Mouse (Mus musculus) spleen, adult 12 weeks (tissue): ENCODE data around the gene Cntnap4.

Experiments used
- DNase-seq: peaks from one replicate; pipeline ENCODE4 v3.0.0; 2022; ENCODE audit warnings: low spot score

Cntnap4 gene

DNA sequence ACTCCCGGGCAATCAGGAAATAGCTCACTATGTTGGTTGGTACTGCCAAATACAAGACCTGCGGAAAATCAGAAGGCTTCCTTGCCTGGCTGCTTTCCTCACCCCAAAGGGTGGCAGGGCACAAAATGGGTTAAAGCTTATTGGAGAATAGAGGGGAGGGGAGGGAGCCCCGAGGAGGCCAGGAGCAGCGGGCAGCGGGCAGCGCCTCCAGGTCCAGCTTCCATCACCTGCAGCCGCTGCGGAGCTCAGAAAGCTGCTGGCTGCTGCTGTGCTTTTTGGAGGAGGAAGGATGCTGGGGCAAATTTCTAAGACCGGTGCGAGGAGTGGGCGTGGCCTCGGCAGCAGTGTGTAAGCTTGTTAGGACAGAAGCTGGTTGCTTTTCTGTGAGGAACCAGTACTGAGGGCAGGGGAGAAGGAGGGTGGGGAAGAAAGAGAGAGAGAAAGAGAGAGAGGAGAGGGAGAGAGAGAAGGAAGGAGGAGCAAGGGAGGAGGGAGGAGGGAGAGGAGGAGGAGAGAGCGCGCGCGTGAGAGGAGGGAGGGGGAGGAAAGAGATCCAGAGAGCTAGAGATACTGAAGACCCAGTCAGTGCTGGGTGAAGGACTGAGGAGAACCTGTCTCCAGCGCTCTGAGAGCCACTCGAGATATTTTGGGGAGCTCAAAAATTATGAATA lies at the start of gene Cntnap4:
Gene Cntnap4, plus strand, starts transcription at position 573 of the 671 bp plus-strand sequence.
- no peak for DNase-seq

DNA sequence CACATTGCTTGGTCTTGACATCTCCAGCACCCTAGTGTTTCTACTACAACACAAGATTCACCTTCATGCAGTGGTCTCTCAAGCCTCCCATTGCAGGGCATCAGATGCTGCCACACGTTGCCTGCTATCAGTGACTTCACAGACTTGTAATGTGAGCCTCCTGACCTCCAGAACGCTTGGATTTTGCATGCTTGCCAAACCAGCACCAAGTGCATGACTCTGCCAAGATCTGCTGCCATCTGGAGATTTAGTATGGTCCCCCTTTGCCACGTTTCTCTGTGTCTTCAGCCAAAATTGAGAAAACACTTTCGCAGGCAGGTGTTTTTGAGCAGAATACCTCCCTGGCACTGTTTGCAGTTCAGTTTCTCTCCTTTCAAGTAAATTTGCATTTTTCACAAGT lies 12.5 kb upstream of the Cntnap4 start:
- DNase-seq = no peak

DNA sequence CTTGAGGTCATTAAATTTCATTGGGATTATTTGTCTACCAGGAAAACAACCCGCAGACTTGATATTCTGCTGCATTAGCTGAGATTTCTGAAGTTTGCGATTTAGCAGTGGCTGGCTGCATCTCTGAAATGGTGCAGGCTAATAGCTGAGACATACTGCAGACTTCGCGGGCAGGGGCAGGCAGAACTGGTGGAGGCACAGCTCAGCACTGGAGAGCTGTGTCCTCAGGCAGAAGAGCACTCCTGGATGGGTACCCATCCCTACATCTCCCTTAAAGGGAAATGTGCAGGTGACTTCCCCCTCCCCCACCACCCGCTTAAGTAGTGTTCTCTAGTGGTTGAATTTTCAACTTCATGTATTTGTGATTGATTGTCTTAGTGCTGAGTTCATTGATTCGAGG lies 698 bp downstream of the Cntnap4 start:
- no peak for DNase-seq

DNA sequence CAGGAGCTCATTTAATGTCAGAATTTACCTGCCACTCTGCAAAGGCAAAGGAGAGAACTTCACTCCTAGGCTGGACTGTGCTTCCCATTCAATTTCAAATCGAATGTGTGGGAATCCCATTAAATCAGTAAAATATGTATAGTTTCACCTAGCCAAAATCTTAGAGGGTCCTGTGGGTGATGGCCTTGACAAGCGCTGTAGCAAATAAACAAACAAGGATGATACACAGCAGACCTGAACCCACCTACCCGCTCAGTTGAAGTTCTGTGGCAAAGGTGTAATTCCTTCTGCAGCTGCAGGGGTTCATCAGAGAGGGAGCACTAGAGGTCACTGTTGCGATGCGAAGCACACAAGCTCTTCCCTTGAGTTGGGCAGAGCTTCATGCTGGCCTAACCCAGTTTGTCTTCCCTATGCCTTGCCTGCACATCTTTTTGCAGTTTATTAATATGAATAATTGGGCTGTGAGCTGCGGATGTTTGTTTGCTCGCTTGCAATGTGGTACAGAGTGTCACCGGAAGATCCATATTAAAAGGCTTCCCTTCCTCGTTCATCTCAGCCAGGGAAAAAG lies 1.6 kb downstream of the Cntnap4 start:
- no peak for DNase-seq

DNA sequence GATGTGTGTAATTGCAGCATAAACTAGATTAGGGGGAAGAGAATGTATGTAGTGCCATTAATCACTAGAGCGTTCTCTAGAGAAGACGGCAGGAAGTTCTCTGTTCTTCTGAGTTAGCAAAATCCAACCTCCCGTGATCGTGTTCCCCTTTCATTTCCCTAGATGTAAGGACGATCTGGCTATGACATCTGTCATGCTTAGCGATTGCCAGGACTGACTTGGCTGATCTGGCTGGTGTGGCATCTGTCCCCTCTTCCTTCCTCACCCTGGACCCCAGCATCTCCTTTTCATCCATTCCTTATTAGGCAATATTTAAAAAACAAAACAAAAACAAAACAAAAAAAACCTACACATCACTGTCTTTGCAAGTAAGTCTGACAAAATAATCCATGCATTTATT lies 11.6 kb downstream of the Cntnap4 start:
- no peak for DNase-seq

DNA sequence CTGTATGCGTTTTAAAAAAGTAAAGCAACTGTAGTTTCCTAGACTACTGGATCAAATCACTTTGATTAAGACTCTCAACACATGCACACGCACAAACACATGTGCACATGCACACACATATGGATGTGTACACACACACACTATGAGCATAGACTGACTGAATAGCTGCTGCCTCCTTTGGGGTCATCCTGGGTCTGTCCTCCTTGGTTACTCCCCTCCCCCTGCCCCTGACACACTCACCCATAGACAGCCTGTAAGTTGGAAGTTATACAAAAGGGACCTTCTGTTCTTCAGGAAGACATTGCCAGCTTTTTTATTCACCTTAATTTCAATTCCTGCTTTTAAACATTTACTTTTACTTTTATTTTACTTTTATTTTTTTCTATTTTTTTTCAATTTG lies 13.6 kb downstream of the Cntnap4 start:
- DNase-seq = no peak

DNA sequence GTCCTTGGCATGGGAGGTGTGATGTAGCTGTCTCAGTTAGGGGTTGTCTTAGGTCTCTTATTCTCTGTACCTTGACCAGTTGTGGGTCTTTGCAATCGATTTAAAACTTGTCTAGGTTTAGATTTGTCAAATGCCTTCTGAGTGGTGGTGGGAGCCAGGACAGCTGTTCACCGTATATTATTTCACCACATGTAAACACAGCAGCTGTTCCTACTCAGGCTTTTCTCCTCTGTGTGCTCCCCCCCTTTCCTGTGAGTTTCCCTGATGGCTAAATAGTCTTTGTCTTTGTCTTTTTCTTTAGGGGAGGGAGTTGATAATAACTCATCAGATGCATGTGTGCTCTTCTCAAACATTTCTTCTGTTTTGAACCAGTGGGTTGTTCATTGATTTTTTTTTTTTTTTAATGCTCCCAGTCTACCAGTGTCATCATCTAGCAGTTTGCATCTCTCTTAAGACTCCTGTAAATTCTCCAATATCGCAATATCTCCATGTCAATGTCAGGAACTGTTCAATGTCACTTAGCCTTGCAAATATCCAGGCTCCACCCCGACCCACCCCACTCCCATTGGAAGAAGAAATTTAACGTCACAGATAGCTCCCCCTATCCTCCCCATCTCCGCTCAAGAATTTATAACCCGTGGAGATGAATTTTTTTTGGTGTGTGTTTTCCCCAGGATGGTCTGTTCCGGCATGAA lies 18.7 kb downstream of the Cntnap4 start:
- DNase-seq = no peak

DNA sequence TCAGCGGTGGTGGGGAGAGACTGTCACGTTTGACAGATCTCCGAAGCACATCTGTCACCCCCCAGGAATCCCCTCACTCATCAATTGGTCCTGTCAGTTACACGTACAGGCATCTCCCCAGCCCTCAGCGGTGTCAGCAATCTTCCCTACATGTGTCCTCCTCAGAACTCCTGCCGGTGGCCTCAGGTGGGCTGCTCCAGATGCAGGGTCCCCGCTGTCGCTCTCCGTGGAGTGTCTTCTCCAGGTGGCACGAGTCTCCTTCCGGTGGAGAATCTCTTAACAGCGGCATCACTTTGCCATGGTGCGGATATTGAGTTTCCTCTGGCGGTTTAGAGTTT lies 19.2 kb downstream of the Cntnap4 start:
- no peak for DNase-seq

DNA sequence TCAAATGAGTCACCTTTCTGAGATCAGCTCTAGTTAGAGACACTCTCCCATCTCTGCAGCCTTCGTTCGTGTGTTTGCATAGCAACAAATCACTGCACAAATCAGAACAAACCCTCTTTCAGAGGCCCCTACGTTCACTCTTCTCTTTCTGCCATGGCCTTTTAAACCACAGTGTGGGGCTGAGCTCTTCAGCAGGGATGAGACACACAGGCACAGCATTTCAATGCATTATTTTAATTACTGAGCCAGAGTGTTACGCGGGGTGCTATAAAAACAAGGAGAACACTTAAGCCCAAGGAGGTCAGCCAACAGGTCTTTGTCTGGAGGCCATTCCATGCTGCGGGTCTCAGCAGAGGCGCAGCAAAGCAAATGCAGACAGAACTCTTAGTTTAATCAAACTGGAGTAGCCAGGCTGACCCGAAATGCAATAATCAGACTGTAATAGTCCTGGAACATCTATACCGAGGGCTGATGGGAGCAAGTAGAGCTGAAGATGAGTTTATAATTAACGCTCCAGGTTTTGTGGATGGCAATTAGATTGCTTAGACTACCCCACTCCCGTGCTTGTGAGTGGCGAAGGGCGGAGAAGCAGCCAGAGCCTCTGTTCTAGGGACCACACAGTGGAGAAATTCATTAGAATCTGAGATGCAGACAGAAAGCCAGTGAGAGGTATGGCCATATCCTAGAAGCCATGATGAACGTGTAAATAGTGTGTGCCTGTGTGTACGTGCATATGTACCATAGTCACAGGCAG lies 26.4 kb downstream of the Cntnap4 start:
- no peak for DNase-seq

DNA sequence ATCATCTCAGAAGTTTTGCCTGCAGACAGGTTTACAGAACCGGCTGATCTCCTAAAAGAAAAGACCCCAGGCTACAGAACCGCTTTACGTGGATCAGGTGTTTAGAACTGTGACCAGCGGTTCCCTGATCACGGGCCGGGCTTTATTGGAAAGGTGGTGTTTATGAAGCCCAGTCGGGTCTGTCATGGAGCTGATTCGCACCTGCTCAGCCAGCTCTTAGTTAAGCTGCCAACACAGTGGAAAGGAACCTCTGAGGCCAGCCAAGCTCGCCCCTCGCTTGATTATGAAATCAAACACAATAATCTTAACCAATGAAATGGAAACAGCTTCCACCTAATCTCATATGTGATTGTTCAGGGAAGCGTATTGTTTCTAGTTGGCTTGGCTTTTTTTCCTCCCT lies 30.1 kb downstream of the Cntnap4 start:
- no peak for DNase-seq

DNA sequence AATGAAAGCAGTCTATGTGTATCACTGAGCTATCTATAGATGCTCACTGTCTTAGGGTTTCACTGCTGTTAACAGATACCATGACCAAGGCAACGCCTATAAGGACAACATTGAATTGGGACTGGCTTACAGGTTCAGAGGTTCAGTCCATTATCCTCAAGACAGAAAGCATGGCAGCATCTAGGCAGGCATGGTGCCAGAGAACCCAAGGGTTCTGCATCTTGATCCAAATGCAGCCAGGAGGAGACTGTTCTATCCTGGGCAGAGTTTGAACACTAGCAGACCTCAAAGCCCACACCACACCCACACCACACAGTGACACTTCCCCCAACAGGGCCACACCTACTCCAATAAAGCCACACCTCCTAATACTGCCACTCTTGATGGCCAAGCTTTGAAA lies 31.3 kb downstream of the Cntnap4 start:
- no peak for DNase-seq

DNA sequence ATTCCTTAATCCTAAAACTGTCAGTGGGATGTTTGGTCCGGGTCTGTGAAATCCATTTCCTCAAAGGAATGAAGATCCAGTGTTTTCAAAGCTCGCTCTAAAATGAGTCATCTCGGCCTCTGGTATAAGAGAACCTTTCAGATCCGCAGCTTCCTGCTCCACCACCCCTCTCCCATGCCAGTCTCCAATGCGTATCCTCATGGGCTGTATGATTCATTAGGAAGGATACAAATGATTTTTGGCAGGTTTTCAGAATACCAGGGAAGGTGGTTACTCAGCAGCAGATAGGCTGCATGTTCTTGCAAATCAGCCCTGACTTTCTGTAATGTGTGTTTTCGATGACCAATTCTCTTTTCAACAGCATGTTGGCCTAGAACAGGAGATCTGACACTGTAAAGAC lies 40.3 kb downstream of the Cntnap4 start:
- no peak for DNase-seq

DNA sequence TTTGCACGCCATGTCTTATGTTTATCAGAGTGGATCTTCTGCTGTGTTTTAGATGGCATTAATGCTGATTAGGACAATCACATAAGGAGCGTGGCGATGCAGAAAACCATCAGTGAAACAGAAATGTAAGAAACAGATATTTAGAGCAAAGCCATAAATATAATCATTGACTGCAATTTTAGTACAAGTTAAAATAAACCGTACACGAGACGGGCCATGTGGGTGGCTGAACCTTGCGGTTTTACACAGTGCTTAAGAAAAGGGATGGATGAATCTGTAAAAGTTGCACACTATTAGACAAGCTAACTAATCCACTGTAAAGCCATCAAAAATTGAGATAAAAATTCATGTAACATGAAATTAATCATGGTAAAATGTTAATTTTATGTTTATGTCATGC lies 58.9 kb downstream of the Cntnap4 start:
- DNase-seq = no peak

DNA sequence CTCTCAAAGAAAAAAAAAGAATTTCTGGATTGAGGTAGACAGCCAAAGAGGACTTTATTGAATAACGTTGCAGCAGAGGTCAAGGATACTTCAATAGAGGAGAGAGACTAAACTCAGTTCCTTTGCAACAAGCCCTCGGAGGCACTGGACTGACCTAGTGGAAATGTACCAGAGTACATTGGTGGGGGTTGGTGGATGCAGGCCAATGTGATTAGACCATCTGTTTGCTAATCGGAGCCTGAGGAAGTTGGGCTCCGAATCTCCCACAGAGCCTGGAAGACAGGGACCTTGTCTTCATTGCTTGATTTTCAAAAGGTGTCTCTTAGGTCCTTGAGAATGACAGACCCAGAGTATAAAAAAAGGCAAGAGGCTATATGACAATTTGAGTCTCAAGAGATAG lies 82.8 kb downstream of the Cntnap4 start:
- DNase-seq = no peak

DNA sequence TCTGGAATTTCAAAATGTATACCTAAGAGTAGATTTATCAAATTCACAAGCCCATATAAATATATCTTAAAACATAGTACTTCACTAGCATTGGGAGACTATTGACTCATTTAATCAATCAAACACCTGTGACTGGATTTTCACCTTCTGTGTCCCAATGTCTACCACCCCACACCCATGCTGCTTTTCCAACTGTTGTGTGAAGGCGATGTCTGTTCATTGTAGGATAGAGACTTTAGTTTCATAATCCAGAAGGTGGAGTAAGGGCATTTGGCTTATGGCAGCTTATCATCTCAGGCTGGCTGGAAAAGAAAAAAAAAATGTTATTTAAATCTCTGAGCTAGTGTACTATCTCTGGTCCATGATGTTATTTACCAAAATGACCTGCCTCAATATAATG lies 83.4 kb downstream of the Cntnap4 start:
- no peak for DNase-seq

DNA sequence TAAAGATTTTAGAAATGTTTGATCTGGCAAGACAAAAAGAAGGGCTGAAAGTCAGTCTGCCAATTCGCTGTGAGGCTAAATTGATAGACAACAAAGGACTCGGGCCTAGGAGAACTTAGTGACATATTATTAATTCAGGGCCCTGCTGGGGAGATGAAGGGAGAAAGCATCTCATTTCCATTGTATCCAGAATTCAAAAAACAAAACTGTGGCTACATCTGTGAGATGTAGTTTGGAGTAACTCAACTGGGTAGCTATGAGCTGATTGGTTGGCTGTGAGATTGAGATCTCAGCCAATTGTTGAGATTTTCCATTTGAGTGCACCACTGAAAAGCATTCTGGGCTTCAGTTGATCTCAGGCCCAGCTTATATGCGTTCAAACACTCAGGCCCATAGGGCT lies 84.2 kb downstream of the Cntnap4 start:
- no peak for DNase-seq

DNA sequence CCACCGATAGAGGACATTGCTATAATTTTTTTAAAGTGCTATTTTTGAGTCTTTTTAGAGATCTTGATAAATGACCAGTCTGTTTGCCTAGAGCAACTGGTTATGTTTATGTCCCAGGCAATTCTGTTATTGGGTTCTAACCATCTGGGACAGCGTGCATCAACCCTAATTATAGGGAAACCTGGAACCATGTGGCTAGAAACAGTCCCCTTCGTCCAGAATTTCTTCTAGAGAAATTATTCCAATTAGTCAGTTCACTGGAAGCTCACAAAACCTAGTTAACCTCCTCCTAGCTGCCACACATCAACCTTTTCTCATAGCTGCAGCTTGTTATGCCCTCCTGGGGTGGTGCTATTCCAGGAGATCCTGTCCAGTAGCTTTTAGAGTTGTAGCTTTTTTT lies 94.2 kb downstream of the Cntnap4 start:
- no peak for DNase-seq

DNA sequence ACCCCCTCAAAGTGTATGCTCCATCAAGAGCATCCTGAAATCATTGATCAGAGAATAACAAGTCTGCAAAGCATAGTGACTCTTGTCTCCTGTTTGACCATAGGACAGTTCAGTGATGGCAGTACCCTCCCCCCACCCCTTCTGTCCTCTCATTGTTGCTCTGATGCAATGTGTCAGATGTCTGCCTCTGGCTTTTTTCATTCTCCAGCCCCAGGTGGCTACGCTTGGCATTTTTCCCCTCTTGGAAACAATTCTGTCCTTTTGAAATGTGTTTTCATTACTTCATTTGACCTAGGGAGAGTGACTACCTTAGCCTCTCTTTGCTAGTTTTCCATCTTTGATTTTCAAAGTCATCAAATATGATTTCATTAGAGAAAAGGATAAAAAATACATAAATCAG lies 104.8 kb downstream of the Cntnap4 start:
- DNase-seq = no peak

DNA sequence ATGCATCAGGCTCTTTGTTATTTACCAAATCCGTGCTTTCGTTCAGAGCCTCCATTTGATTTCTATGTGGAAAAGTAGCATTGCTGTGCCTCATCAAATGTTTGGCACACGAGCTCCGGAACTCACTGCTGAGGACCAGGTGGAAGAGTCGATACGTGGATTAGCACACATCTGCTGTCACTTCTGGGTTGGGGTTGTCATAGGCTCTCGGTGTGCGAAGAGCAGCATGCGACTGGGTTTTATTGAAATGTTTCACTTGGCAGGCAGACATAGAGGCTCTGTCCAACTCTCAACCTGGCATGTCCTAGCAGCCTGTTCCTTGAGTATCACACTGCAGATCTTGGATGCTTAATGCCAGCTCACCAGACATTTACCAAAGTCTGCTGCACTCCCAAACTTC lies 111.9 kb downstream of the Cntnap4 start:
- no peak for DNase-seq

DNA sequence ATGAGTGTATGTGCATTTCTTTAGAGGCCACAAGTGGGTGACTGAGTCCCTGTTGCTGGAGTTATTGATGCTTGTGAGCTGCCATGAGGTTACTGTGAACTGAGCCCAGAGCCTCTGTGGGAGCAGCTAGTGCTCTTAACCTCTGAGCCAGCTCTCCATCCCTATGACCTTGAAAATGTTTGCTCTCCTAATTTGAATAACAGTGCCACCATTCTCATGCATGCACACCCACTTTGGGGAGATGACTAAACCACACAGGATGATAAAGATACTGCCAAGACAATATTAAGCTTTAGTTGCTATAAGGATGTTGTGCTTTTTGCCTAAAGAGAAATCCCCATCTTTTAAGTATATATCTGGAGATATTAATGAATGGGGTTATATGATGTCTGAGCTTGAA lies 125.9 kb downstream of the Cntnap4 start:
- DNase-seq = no peak

DNA sequence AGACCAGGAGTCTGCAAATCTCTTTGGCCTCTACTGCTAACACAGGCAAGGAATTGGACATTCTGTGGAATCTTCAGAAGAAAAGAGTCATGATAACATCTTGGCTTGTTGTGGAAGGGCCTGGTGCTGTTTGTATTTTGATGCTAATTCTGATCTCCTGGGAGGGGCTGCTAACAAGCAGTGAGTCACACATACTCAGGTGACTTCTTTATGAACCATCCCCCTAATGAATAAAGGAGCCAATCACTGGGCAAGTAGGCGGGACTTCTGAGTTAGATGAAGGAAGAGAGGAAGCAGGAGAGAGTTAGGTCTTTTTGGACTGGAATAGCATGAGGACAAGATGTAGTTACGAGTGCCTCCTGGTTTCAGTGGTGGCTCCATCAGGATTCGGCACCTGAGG lies 128.3 kb downstream of the Cntnap4 start:
- DNase-seq = no peak

DNA sequence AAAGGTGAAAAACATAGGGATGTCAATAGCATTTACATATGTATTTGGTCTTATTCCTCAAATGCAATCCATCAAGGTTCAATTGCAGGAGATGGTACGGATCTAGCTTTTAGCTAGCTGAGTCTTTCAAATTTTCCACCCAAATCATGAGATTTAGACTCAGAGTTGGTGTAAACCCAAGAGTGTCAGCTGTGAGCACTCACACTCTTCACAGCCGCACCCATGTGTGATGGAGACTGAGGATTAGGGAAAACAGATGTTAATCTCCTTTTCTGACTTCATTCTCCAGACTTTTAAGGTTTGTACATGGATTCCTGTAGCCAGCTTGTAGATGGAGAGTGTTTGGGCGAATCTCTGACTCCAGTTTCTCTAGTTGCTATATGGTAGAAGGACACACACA lies 147.1 kb downstream of the Cntnap4 start:
- DNase-seq = no peak

DNA sequence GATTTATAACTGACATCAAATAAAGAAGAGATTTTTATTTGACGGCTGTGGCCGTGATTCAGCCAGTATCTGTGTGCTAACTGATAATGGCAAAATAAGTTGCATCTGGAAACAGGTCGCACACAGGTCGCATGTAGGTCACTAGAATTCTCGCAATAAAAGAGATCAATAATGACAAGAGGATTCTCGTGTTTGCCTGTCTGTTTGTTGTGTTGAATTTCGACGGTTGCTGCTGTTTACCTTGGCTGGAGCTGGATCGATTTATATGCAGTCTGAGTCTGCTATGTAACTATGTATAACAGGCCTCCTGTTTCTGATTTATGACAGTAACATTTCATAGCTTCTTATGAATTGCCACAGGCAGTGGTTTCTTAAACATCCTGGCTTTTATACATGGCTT lies 155.1 kb downstream of the Cntnap4 start:
- no peak for DNase-seq
